ENCODE assay signal across 8 mouse cellular contexts in the genomic region with DNA sequence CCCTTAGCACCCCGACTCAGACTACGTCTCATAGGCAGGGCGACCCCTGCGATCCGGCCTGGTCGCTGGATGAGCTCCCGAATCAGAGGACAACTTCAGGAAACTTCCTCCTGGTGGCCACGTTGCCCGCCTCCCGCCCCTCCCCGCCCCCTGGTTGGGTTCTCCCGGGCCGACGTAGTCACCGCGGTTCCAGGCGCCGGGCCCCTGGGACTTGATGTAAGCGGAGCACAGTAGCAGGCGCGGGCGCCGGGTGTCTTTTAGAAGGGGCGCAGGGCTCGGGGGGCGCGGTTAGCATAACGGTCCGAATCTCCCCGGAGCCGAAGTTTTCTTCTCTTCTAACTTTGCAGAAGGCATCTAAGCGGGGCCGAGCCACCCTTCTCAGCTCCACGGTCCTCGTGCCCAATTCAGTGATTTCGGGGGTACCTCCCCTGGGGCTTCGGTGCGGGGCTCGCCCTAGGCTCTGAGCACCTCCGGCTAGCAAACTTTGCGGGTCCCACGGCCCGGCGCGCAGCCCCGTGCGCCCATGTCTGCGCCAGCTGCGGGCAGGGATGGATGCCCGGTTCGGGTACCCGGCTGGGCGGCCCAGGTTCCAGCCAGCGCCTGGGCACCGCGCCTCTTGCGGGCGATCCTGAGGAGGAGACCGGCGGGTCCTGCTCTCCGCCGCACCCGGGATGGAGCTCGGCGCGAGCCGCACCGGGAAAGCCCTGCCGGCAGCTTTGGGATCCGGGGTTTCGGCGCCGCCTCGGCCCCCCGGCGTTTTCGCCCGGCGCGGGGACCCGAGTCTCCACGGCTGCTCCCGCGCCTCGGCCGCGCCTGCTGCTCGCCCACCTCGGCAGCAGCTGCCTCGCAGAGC. TPM values are rescaled to one million over a fixed set of nuclear protein-coding genes. Genes with fewer than 3 reads are reported as not detected.
DNase-seq lines count a peak whose midpoint lies in the region; ATAC-seq lines count a peak whose summit lies in the region.

No protein-coding gene starts in this region.

- under 1% methylated on average over 82 of the region's 90 CpGs for WGBS in lung, embryonic 15.5 days
- WGBS in forebrain, embryonic 15.5 days: under 1% methylated on average over 89 of the region's 90 CpGs
- under 1% methylated on average over 90 of the region's 90 CpGs for WGBS in midbrain, embryonic 14.5 days

- H3K4me2 ChIP-seq in lung, embryonic 15.5 days: peak overlapping the region; percentile 97
- H3K4me2 ChIP-seq in forebrain, embryonic 15.5 days (replicated peaks): peak overlapping the region; percentile 95
- peak overlapping the region; percentile 96 for H3K4me2 ChIP-seq in midbrain, embryonic 14.5 days (ENCODE audit: low read length)

- no peak for DNase-seq in lung, postnatal 25 days (ENCODE audit: low spot score)
- DNase-seq in embryo, embryonic 10 days (ENCODE audit: low spot score): peak; percentile 61
- peak; percentile 60 to 70 for DNase-seq in kidney, postnatal 4 days
- DNase-seq in midbrain, embryonic 14.5 days: peak; percentile 73

- peak; percentile 41 for ATAC-seq in lung, embryonic 15.5 days (ENCODE audit: borderline replicate concordance, extremely low read depth, low FRiP score, low TSS enrichment)
- ATAC-seq in forebrain, embryonic 15.5 days (replicated peaks): peak; percentile 49
- no peak for ATAC-seq in midbrain, embryonic 14.5 days (ENCODE audit: low FRiP score, low TSS enrichment)
- ATAC-seq in megakaryocyte, adult 5-6 weeks (ENCODE audit: poor library complexity, severe bottlenecking): no peak
- ATAC-seq in monocyte, adult 5-6 weeks (replicated peaks; ENCODE audit: insufficient number of reproducible peaks, low FRiP score, low TSS enrichment, poor library complexity, severe bottlenecking): no peak

- peak overlapping the region; percentile 63 for H3K4me3 ChIP-seq in lung, embryonic 15.5 days
- peak overlapping the region; percentile 55 for H3K4me3 ChIP-seq in forebrain, embryonic 15.5 days
- peak overlapping the region; percentile 62 for H3K4me3 ChIP-seq in midbrain, embryonic 14.5 days (replicated peaks; ENCODE audit: low read depth, low read length)

- peaks cover 52% of the 10 kb centered on the region for H3K4me1 ChIP-seq in lung, embryonic 15.5 days
- H3K4me1 ChIP-seq in forebrain, embryonic 15.5 days: peaks cover 59% of the 10 kb centered on the region
- H3K4me1 ChIP-seq in midbrain, embryonic 14.5 days (ENCODE audit: control insufficient read depth, insufficient read depth, low read length): peaks cover 58% of the 10 kb centered on the region

- H3K36me3 ChIP-seq in lung, embryonic 15.5 days: no peaks in the 10 kb centered on the region
- H3K36me3 ChIP-seq in forebrain, embryonic 15.5 days: no peaks in the 10 kb centered on the region
- no peaks in the 10 kb centered on the region for H3K36me3 ChIP-seq in midbrain, embryonic 14.5 days (ENCODE audit: control insufficient read depth, insufficient read depth, low read length)

- peak overlapping the region; percentile 69 for H3K9ac ChIP-seq in lung, embryonic 15.5 days
- peak overlapping the region; percentile 70 for H3K9ac ChIP-seq in forebrain, embryonic 15.5 days (replicated peaks)
- H3K9ac ChIP-seq in midbrain, embryonic 14.5 days (replicated peaks; ENCODE audit: low read length): peak overlapping the region; percentile 74

- H3K27me3 ChIP-seq in lung, embryonic 15.5 days: peaks cover 77% of the 10 kb centered on the region
- H3K27me3 ChIP-seq in forebrain, embryonic 15.5 days: peaks cover 14% of the 10 kb centered on the region
- H3K27me3 ChIP-seq in midbrain, embryonic 14.5 days (ENCODE audit: control insufficient read depth, insufficient read depth, low read length): peaks cover 7% of the 10 kb centered on the region; the same call in 1 of the 2 replicates

- peak overlapping the region; percentile 90 for H3K27ac ChIP-seq in lung, embryonic 15.5 days
- peak overlapping the region; percentile 79 for H3K27ac ChIP-seq in forebrain, embryonic 15.5 days (replicated peaks)
- peak overlapping the region; percentile 86 for H3K27ac ChIP-seq in midbrain, embryonic 14.5 days (replicated peaks; ENCODE audit: low read depth, low read length)

- H3K9me3 ChIP-seq in lung, embryonic 15.5 days: no peaks in the 10 kb centered on the region
- no peaks in the 10 kb centered on the region for H3K9me3 ChIP-seq in forebrain, embryonic 15.5 days
- no peaks in the 10 kb centered on the region for H3K9me3 ChIP-seq in midbrain, embryonic 14.5 days (ENCODE audit: control insufficient read depth, low read length)

RNA-seq across cellular contexts. Expression of a gene that starts 0.5 kb away (rescaled TPM):
- polyA plus RNA-seq in lung, embryonic 15.5 days (2015; fragmentation: Nextera tagmentation; extraction: Ambion mirVana): 2.7 and 2.9 TPM in 2 replicates
- polyA plus RNA-seq in forebrain, embryonic 15.5 days (2015; fragmentation: Nextera tagmentation; extraction: Ambion mirVana): 2.2 and 2.3 TPM in 2 replicates
- 3.5 and 5.3 TPM in 2 replicates for polyA plus RNA-seq in midbrain, embryonic 14.5 days (2014; fragmentation: Nextera tagmentation; extraction: Ambion mirVana)
- 0.05 and 0.11 TPM in 2 replicates for total RNA-seq in megakaryocyte, adult 5-6 weeks (2015)
- 0.04 TPM in 1 of 2 replicates, not detected in the other for total RNA-seq in megakaryocyte, adult 5-6 weeks (2017)
- under 0.01 to 0.19 TPM in 2 of 3 replicates, not detected in the other for total RNA-seq in monocyte, adult 5-6 weeks (2017)

Comparison
In these comparisons a context has a peak if more than half of its experiments do, and no peak if none do; other contexts are left out.
1. ATAC-seq: peak in lung, embryonic 15.5 days (single experiment) and forebrain, embryonic 15.5 days (single experiment); none in midbrain, embryonic 14.5 days (single experiment), megakaryocyte, adult 5-6 weeks (single experiment) and monocyte, adult 5-6 weeks (single experiment).
2. Peak in every context shown above with its lines, with median percentiles within 50 percentile points of each other: H3K27ac ChIP-seq, H3K4me2 ChIP-seq, H3K4me3 ChIP-seq and H3K9ac ChIP-seq.